ENCODE assay signal across 8 mouse cellular contexts in the genomic region with DNA sequence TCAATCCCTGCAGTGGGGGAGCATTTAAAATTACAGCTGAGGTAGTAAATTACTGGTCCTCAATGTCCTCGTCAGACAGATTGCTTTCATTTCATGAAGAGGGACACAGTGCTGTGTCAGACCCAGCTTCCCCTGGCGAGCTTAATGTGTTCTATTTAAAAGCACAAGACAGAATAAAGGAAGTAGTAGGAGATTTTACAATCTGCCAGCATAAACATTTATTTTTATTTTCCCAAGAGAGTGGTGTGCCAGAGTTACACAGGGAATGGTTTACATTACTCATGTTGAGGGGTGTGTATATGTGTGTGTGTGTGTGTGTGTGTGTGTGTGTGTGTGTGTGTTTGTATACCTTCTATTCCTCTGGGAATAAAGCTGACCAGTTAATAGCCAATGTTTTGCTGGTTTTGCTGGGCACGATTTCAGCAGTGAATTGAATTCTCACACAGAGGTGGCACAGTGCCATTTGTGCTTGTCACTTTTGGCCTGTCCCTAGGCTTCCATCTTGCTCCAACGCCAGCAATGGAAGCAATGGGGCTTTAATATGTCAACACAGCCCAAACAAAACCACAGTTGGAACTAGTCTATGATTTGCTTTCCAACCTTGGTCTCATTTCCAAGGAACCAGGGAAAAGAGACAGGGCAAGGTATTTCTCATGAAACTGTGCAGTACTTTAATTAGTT.
DNase-seq lines count a peak whose midpoint lies in the region; ATAC-seq lines count a peak whose summit lies in the region.

No protein-coding gene starts in this region.

- H3K27me3 ChIP-seq in forebrain, embryonic 15.5 days: no peaks in the 10 kb centered on the region
- H3K27me3 ChIP-seq in lung, embryonic 16.5 days (ENCODE audit: control insufficient read depth, insufficient read depth, low read depth, low read length): no peaks in the 10 kb centered on the region

- peak overlapping the region; percentile 17 for H3K27ac ChIP-seq in forebrain, embryonic 15.5 days (replicated peaks)
- no peak overlapping the region for H3K27ac ChIP-seq in lung, embryonic 16.5 days (ENCODE audit: low read length)

- no peak overlapping the region for H3K4me3 ChIP-seq in forebrain, embryonic 15.5 days
- no peak overlapping the region for H3K4me3 ChIP-seq in lung, embryonic 16.5 days (ENCODE audit: low read length)

- no peak overlapping the region for H3K9ac ChIP-seq in forebrain, embryonic 15.5 days (replicated peaks)
- no peak overlapping the region for H3K9ac ChIP-seq in lung, embryonic 16.5 days (ENCODE audit: low read length)

- H3K36me3 ChIP-seq in forebrain, embryonic 15.5 days: no peaks in the 10 kb centered on the region
- no peaks in the 10 kb centered on the region for H3K36me3 ChIP-seq in lung, embryonic 16.5 days (ENCODE audit: control insufficient read depth, insufficient read depth, low read length)

- H3K4me1 ChIP-seq in forebrain, embryonic 15.5 days: peaks cover 7% of the 10 kb centered on the region
- no peaks in the 10 kb centered on the region for H3K4me1 ChIP-seq in lung, embryonic 16.5 days (replicated peaks; ENCODE audit: control insufficient read depth, insufficient read depth, low read length)

- peak; percentile 89 for ATAC-seq in forebrain, embryonic 15.5 days (replicated peaks)
- ATAC-seq in lung, embryonic 16.5 days (ENCODE audit: low read depth): peak; percentile 84

- intact Hi-C loops in left cerebral cortex, postnatal 10 days (cut with DNase I): no loop called here

- no peaks in the 10 kb centered on the region for H3K9me3 ChIP-seq in forebrain, embryonic 15.5 days
- no peaks in the 10 kb centered on the region for H3K9me3 ChIP-seq in lung, embryonic 16.5 days (ENCODE audit: control insufficient read depth, low read length)

- WGBS in forebrain, embryonic 15.5 days: 23% methylated on average over 4 of the region's 4 CpGs
- WGBS in lung, embryonic 16.5 days: 43% methylated on average over 4 of the region's 4 CpGs

- peak; percentile 13 to 28 for DNase-seq in left cerebral cortex, postnatal 10 days (ENCODE audit: extremely low spot score in 1 of 2, low spot score in 2 of 2)
- DNase-seq in left cerebral cortex, adult 18-20 months (ENCODE audit: low spot score in 2 of 2): no peak
- peak; percentile 10 for DNase-seq in cerebellum, adult 9-10 months
- no peak for DNase-seq in layer of hippocampus, adult 8-10 months (ENCODE audit: low spot score in 2 of 2)
- no peak for DNase-seq in spleen, adult 12 weeks (ENCODE audit: low spot score)
- no peak for DNase-seq in urinary bladder, postnatal 10 days (ENCODE audit: low spot score)

- H3K4me2 ChIP-seq in forebrain, embryonic 15.5 days (replicated peaks): no peak overlapping the region
- no peak overlapping the region for H3K4me2 ChIP-seq in lung, embryonic 16.5 days (ENCODE audit: low read depth, low read length)

Comparison
In these comparisons a context has a peak if more than half of its experiments do, and no peak if none do; other contexts are left out.
1. DNase-seq: peak in left cerebral cortex, postnatal 10 days (2 of 2) and cerebellum, adult 9-10 months (single experiment); none in left cerebral cortex, adult 18-20 months (0 of 2), layer of hippocampus, adult 8-10 months (0 of 2), spleen, adult 12 weeks (single experiment) and urinary bladder, postnatal 10 days (single experiment).